Mouse (Mus musculus) layer of hippocampus, adult 9-10 months (tissue): ENCODE data around the gene Gm20388.
A peak's percentile ranks its signal among the peaks of the same experiment; 100 is the strongest.

Experiments
- DNase-seq: peaks from one replicate; pipeline ENCODE4 v3.0.0; 2022; ENCODE audit warnings: low spot score

Gene Gm20388

GRCm38 (mm10) chr8:122764790-122765474, 2854.3 kb downstream of the Gm20388 start:
- no peak for DNase-seq

GRCm38 (mm10) chr8:122766189-122766588, 2855.5 kb downstream of the Gm20388 start:
- DNase-seq: no peak

DNA sequence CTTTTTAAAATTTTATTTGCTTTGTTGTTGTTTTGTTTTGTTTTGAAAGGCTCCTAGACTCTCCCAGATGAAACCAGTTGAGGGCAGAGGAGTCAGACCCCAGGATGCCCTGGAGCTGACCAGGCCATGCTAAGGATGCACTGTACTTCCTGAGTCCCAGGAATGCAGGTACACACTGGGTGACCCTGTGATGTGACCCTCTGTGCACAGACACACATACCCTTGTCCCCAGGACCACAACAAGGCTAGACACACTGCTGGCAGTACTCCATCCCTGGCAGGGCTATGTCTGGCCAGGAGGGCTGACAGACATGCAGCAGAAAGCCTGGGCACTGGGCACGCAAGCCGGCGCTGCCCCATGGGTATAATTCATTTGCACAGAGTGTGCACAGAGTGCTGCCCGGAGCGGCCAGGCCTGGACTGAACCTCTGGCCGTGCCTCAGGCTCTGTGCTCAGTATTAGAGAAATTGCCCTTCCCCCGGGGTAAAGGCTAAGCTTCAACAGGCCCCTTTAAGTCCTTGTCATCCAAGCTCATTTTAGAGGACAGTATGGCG, 2856.1 kb downstream of the Gm20388 start:
- no peak for DNase-seq

GRCm38 (mm10) chr8:122767229-122767628, 2856.6 kb downstream of the Gm20388 start:
- no peak for DNase-seq

DNA sequence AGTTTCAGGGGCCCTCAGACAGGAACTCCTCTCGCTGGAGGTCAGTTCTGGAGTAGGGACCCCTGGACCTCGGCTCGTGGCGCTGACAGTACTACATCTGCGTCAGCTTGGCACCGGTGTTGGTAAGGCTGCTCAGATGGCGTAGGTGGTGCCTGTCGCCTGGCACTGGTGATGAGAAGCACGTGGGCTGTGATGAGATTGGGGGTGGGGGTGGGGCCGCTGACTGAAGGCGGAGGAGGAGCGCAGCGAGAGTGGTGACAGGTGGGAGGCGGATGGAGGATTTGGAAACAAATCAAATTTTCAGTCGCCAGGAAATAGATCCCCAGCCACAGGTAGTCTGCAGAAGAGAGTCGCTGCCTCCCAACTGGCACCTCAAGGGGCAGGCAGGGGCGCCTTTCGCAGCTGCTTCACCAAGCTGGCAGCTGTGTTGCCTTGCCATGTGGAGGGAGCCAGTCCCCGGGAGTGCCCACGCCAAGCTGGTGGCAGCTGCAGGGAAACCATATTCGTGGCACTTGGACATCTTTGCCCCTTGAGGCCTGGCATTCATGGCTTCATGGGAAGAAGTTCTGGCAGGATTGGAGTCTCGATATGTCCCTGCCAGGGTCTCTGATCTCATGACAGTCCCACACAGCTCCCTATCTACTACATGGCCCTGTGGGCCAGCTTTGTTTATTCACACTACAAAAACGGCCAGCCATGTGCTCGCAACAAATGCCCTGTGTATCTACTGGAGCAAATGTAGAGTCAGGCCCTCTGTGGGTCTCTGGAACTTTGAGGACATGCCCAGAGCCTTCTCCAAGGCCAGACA, 2858.8 kb downstream of the Gm20388 start:
- no peak for DNase-seq

DNA sequence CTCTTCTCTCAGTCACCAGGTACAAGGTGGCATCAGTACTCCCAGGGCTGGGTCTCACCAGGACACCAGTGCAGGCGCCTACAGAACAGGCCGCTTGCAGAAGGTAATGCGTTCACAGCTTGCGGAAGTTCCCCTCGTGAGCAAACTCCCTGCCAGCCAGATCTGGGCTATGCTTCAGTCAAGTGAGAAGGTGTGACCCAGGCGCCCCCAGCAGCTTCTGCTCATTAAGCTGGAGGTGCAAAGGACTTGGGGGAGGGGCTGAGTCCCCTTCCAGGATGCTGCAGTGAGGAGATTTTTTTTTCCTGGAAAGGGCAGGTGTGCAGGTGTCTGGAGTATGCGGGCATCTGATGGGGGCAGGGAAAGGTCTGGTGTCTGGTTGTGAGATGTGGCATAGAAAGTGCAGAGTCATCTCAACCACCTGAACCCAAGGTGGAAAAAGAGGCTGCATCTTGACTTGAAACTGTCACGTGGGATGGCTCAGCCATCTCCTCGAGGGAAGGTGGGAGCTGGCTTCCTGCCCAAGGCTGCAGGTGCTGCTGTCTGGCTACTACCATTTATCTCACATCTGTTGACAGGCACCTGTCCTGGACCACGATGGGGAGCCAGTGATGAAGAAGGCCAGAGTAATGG, 2861.9 kb downstream of the Gm20388 start:
- DNase-seq: no peak

GRCm38 (mm10) chr8:122775285-122776155, 2864.9 kb downstream of the Gm20388 start, which contains the start of gene Acsf3:
Gene Acsf3 (plus strand): TSS chr8:122775486.
- DNase-seq: peak; percentile 46

GRCm38 (mm10) chr8:122777701-122778100, 2867.1 kb downstream of the Gm20388 start:
- DNase-seq: no peak

DNA sequence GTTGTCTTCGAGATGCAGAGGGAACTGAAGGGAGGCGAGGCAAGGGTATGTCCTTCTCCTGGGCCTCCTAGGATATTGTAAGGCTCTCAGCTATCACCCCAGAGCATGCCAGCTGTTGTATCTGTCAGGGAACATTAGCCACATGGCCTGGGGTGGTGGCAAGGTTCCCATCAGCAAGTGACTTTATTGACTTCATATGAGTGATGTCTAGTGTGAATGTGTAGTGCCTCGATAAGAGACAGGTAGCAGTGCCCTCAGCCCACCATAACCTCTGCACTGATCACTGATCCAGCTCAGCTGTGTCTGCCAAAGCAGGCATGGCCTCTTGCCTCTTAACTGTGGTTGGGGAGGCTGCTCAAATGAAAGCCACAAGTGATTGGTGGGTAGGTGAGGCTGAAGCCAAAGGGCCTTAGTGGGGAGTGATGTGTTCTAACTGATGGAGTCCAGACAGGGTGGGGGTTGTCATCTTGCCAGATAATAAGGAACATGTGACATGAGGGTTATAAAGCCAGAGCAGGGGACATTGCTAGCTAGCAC, 2868.1 kb downstream of the Gm20388 start:
- no peak for DNase-seq

GRCm38 (mm10) chr8:122779255-122779654, 2868.6 kb downstream of the Gm20388 start:
- DNase-seq: no peak

GRCm38 (mm10) chr8:122784756-122785155, 2874.1 kb downstream of the Gm20388 start:
- no peak for DNase-seq

- no peak for DNase-seq
Observed at GRCm38 (mm10) chr8:122789796-122790195, 2879.2 kb downstream of the Gm20388 start.

- DNase-seq: no peak
Observed at GRCm38 (mm10) chr8:122793375-122794174, 2882.9 kb downstream of the Gm20388 start.

GRCm38 (mm10) chr8:122794175-122794454, 2883.5 kb downstream of the Gm20388 start:
- DNase-seq: no peak

DNA sequence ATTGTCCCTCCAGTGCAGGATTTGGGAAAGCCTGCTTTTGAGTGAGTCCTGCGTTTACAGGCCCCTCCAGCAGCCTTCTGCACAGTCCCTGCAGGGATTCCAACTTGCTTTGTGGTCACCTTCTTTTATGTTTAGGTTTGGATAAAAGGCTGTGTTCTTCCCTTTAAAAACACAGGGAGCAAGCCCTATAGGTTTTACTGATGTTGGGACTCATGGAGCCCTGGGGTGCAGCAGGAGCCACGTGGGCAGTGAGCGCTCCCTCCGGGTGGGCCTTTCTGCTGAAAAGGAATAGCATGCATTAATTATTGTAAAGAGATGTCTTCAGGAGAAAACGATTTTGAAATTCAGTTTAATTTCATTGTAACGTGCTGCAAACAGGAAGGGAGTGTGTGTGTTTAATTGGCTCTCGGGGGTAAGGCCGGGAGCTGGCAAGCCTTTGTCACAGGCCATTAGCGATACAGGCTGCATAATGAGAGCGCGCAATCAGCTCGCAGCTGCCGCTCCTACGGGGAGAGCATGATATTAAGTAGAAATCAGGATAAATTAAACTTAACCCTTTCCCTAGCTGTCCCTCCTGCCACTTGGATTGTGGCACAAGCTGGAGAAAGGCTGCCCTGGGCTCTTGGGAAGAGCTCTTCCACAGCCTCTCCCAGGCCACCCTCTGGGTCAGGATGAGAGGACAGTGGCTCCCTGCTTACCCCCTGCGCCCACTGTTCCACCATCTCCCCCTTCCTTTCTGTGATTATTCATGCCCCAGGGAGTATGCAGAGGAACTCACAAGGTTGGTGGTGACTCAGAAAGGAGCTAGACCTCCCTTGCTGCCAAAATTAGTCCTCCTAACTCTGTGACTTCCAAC, 2893.5 kb downstream of the Gm20388 start:
- DNase-seq: no peak

- DNase-seq: no peak
Observed at GRCm38 (mm10) chr8:122805349-122805748, 2894.7 kb downstream of the Gm20388 start.

DNA sequence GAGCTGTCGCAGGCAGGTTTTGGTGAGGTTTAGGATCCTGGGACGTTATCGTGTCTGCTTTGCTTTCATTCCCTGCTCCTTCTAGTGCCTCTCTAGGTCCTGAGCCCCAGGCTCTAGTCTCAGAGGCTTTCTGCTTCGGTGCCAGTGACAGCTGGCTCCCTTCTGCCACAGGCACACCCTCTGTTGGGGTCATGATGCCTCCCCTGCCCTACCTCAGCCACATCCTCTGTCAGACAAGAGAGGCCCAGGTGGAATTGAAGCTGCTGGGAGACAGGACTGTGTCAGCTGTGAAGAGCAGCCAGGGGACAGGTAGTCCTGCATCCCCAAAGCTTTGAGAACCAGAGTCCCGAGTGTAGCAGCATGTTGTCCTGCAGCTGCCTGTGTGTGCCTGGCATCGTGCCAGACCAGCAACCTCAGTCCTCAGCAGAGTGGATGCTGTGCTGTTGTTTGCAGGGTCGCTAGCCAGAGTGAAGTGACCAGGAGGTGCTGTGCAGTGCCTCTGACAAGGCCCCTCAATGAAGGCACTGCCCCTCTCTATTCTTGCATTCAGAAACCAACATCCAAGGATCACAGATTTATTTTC, 2896.4 kb downstream of the Gm20388 start:
- DNase-seq: no peak

GRCm38 (mm10) chr8:122807907-122808306, 2897.3 kb downstream of the Gm20388 start:
- DNase-seq: no peak

DNA sequence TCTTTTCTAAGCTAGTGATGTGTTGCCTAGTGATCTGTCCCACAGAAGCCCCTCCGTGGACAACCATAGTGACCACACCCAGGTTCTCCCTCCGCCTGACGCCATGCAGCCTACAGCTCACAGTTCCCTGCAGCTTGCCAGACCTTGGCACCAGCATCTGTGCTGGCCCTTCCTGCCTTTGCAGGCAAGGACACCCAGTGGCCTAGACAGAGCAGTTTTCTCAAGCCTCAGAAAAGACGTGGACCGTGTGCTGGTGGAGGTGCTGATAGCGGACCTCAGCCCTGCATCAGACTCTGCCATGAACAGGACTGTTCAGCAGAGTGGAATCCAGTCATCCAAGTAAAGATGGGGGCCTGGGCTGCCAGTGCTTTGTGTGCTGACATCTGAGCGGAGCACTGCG, 2899.7 kb downstream of the Gm20388 start:
- DNase-seq: no peak
